Mouse (Mus musculus): Measurements from ENCODE around the gene Zfp28.
A peak's percentile ranks its signal among the peaks of the same experiment; 100 is the strongest.

The Zfp28 gene

GRCm38 (mm10) chr7:6410043-6410442 is 26.9 kb downstream of the Zfp28 start, which contains the start of gene Gm20715:
Gene Gm20715 (plus strand): TSS chr7:6410277.
- peak; percentile 30 to 37 for DNase-seq

GRCm38 (mm10) chr7:6414626-6415441 is 31.7 kb downstream of the Zfp28 start:
- DNase-seq, result no peak

- no peak for DNase-seq
Measured at GRCm38 (mm10) chr7:6415442-6415787, 32.3 kb downstream of the Zfp28 start.

GRCm38 (mm10) chr7:6419894-6420293 is 36.8 kb downstream of the Zfp28 start:
- DNase-seq, result no peak

GRCm38 (mm10) chr7:6429381-6429780 is 46.3 kb downstream of the Zfp28 start:
- DNase-seq, result no peak

- no peak for DNase-seq
Measured at GRCm38 (mm10) chr7:6430342-6430741, 47.2 kb downstream of the Zfp28 start.

- DNase-seq, result no peak
Measured at GRCm38 (mm10) chr7:6438388-6438787, 55.3 kb downstream of the Zfp28 start, which contains the start of gene Olfr1344. Gene Olfr1344 (plus strand): TSS chr7:6438688.

- no peak for DNase-seq
Measured at GRCm38 (mm10) chr7:6441173-6441572, 58.1 kb downstream of the Zfp28 start.
